Mouse (Mus musculus): ENCODE data around the gene Gm10337. TPM values are rescaled to one million over a fixed set of nuclear protein-coding genes. Genes with fewer than 3 reads are reported as not detected.

Gene Gm10337
- polyA plus RNA-seq, 1 experiment = not detected

GRCm38 (mm10) chr15:102470605-102471294 lies 32.8 kb upstream of the Gm10337 start:
- Histone ChIP-seq H3K4me1 (replicated peaks; ENCODE audit: control insufficient read depth, insufficient read depth, low read length) (no peaks in the 10 kb centered on the region), H3K36me3 (ENCODE audit: control insufficient read depth, insufficient read depth, low read length) (peaks cover 24% of the 10 kb centered on the region), H3K4me3 (ENCODE audit: control insufficient read depth, insufficient read depth, low read length) (peak overlapping the region; percentile 78), H3K27ac (ENCODE audit: control insufficient read depth, insufficient read depth, low read length) (peak overlapping the region; percentile 82), H3K27me3 (ENCODE audit: control insufficient read depth, insufficient read depth, low read length) (no peaks in the 10 kb centered on the region)
- WGBS = 1% methylated on average over 52 of the region's 67 CpGs
- peak; percentile 75 for DNase-seq
- TF ChIP-seq CTCF (IDR thresholded peaks at IDR 0.05; ENCODE audit: borderline replicate concordance, control insufficient read depth, extremely low read depth, insufficient read depth, low read length, poor library complexity) (0 out of 2 replicates have a peak, but pooled peaks have one; percentile 17), POLR2A (IDR thresholded peaks at IDR 0.05; ENCODE audit: control insufficient read depth, extremely low read depth, insufficient read depth, low read length, poor library complexity) (0 out of 2 replicates have a peak, but pooled peaks have one; percentile 8)

GRCm38 (mm10) chr15:102471295-102471645 lies 32.3 kb upstream of the Gm10337 start:
- H3K27ac ChIP-seq (ENCODE audit: control insufficient read depth, insufficient read depth, low read length) = no peak overlapping the region; the same call in 1 of the 2 replicates

GRCm38 (mm10) chr15:102471727-102472126 lies 31.8 kb upstream of the Gm10337 start:
- H3K27me3 ChIP-seq (ENCODE audit: control insufficient read depth, insufficient read depth, low read length) = no peaks in the 10 kb centered on the region
- TF ChIP-seq CTCF (IDR thresholded peaks at IDR 0.05; ENCODE audit: borderline replicate concordance, control insufficient read depth, extremely low read depth, insufficient read depth, low read length, poor library complexity) (no peak), POLR2A (IDR thresholded peaks at IDR 0.05; ENCODE audit: control insufficient read depth, extremely low read depth, insufficient read depth, low read length, poor library complexity) (no peak)
- peaks cover 34% of the 10 kb centered on the region for H3K36me3 ChIP-seq (ENCODE audit: control insufficient read depth, insufficient read depth, low read length)
- no peak for DNase-seq
- no peaks in the 10 kb centered on the region for H3K4me1 ChIP-seq (replicated peaks; ENCODE audit: control insufficient read depth, insufficient read depth, low read length)
- no peak overlapping the region for H3K27ac ChIP-seq (ENCODE audit: control insufficient read depth, insufficient read depth, low read length)
- H3K4me3 ChIP-seq (ENCODE audit: control insufficient read depth, insufficient read depth, low read length) = no peak overlapping the region

More at GRCm38 (mm10) chr15:102471295-102471645, 32.3 kb upstream of the Gm10337 start:
- WGBS = under 1% methylated on average over 10 of the region's 10 CpGs
- peaks cover 30% of the 10 kb centered on the region for H3K36me3 ChIP-seq (ENCODE audit: control insufficient read depth, insufficient read depth, low read length)
- H3K4me3 ChIP-seq (ENCODE audit: control insufficient read depth, insufficient read depth, low read length) = peak overlapping the region; percentile 78
- H3K4me1 ChIP-seq (replicated peaks; ENCODE audit: control insufficient read depth, insufficient read depth, low read length) = no peaks in the 10 kb centered on the region
- DNase-seq = no peak
- TF ChIP-seq POLR2A (IDR thresholded peaks at IDR 0.05; ENCODE audit: control insufficient read depth, extremely low read depth, insufficient read depth, low read length, poor library complexity) = no peak
- no peak for TF ChIP-seq CTCF (IDR thresholded peaks at IDR 0.05; ENCODE audit: borderline replicate concordance, control insufficient read depth, extremely low read depth, insufficient read depth, low read length, poor library complexity)
- H3K27me3 ChIP-seq (ENCODE audit: control insufficient read depth, insufficient read depth, low read length) = no peaks in the 10 kb centered on the region

- Histone ChIP-seq H3K27ac (ENCODE audit: control insufficient read depth, insufficient read depth, low read length) (no peak overlapping the region), H3K36me3 (ENCODE audit: control insufficient read depth, insufficient read depth, low read length) (peaks cover 49% of the 10 kb centered on the region), H3K27me3 (ENCODE audit: control insufficient read depth, insufficient read depth, low read length) (no peaks in the 10 kb centered on the region), H3K4me3 (ENCODE audit: control insufficient read depth, insufficient read depth, low read length) (no peak overlapping the region), H3K4me1 (replicated peaks; ENCODE audit: control insufficient read depth, insufficient read depth, low read length) (no peaks in the 10 kb centered on the region)
- no peak for DNase-seq
- 84% methylated on average over 2 of the region's 2 CpGs for WGBS
- TF ChIP-seq CTCF (IDR thresholded peaks at IDR 0.05; ENCODE audit: borderline replicate concordance, control insufficient read depth, extremely low read depth, insufficient read depth, low read length, poor library complexity) (no peak), POLR2A (IDR thresholded peaks at IDR 0.05; ENCODE audit: control insufficient read depth, extremely low read depth, insufficient read depth, low read length, poor library complexity) (no peak)
Measured at GRCm38 (mm10) chr15:102473246-102473645, 30.3 kb upstream of the Gm10337 start.

GRCm38 (mm10) chr15:102474520-102474919 lies 29.0 kb upstream of the Gm10337 start:
- TF ChIP-seq CTCF (IDR thresholded peaks at IDR 0.05; ENCODE audit: borderline replicate concordance, control insufficient read depth, extremely low read depth, insufficient read depth, low read length, poor library complexity) (no peak), POLR2A (IDR thresholded peaks at IDR 0.05; ENCODE audit: control insufficient read depth, extremely low read depth, insufficient read depth, low read length, poor library complexity) (no peak)
- Histone ChIP-seq H3K27me3 (ENCODE audit: control insufficient read depth, insufficient read depth, low read length) (no peaks in the 10 kb centered on the region), H3K4me1 (replicated peaks; ENCODE audit: control insufficient read depth, insufficient read depth, low read length) (no peaks in the 10 kb centered on the region), H3K4me3 (ENCODE audit: control insufficient read depth, insufficient read depth, low read length) (no peak overlapping the region), H3K27ac (ENCODE audit: control insufficient read depth, insufficient read depth, low read length) (no peak overlapping the region), H3K36me3 (ENCODE audit: control insufficient read depth, insufficient read depth, low read length) (peaks cover 62% of the 10 kb centered on the region)
- 91% methylated on average over 2 of the region's 2 CpGs for WGBS
- DNase-seq = no peak

GRCm38 (mm10) chr15:102483136-102483535 lies 20.4 kb upstream of the Gm10337 start:
- WGBS = 97% methylated on average over 3 of the region's 3 CpGs
- Histone ChIP-seq H3K4me1 (replicated peaks; ENCODE audit: control insufficient read depth, insufficient read depth, low read length) (no peaks in the 10 kb centered on the region), H3K27ac (ENCODE audit: control insufficient read depth, insufficient read depth, low read length) (no peak overlapping the region), H3K36me3 (ENCODE audit: control insufficient read depth, insufficient read depth, low read length) (peaks cover 92% of the 10 kb centered on the region), H3K27me3 (ENCODE audit: control insufficient read depth, insufficient read depth, low read length) (no peaks in the 10 kb centered on the region), H3K4me3 (ENCODE audit: control insufficient read depth, insufficient read depth, low read length) (no peak overlapping the region)
- DNase-seq = no peak
- TF ChIP-seq CTCF (IDR thresholded peaks at IDR 0.05; ENCODE audit: borderline replicate concordance, control insufficient read depth, extremely low read depth, insufficient read depth, low read length, poor library complexity) = no peak
- no peak for TF ChIP-seq POLR2A (IDR thresholded peaks at IDR 0.05; ENCODE audit: control insufficient read depth, extremely low read depth, insufficient read depth, low read length, poor library complexity)
